8 mouse cellular contexts compared by ENCODE assay signal in genomic region chr2:131262213-131262672, GRCm38 (mm10). TPM values are rescaled to one million over a fixed set of nuclear protein-coding genes. Genes with fewer than 3 reads are reported as not detected.
DNase-seq lines count a peak whose midpoint lies in the region; ATAC-seq lines count a peak whose summit lies in the region.

TSS of gene Pank2 (plus strand) at chr2:131262495.

- H3K4me3 ChIP-seq in hindbrain, embryonic 15.5 days: peak within 1 kb of the TSS; percentile 77

- peak within 1 kb of the TSS; percentile 92 for H3K4me2 ChIP-seq in hindbrain, embryonic 15.5 days

- peaks cover 36% of the 10 kb centered on the region for H3K4me1 ChIP-seq in hindbrain, embryonic 15.5 days (replicated peaks)

- H3K9ac ChIP-seq in hindbrain, embryonic 15.5 days: peak within 1 kb of the TSS; percentile 98

- no peaks in the 10 kb centered on the region for H3K9me3 ChIP-seq in hindbrain, embryonic 15.5 days

- peak; percentile 96 for DNase-seq in T-cell, adult 2 months (ENCODE audit: low spot score)
- peak; percentile 97 to 98 for DNase-seq in cerebellum, postnatal 36 days
- DNase-seq in frontal cortex, postnatal 36 days (ENCODE audit: low spot score in 2 of 2): peak; percentile 98
- DNase-seq in left cerebral cortex, adult 11 months (ENCODE audit: low spot score): peak; percentile 97
- peak; percentile 98 for DNase-seq in lung, postnatal 4 days
- peak; percentile 93 for DNase-seq in retina, postnatal 7 days (ENCODE audit: low read depth, low spot score)
- DNase-seq in urinary bladder, adult 2 months (ENCODE audit: low spot score): peak; percentile 97

- H3K27ac ChIP-seq in hindbrain, embryonic 15.5 days (replicated peaks): peak within 1 kb of the TSS; percentile 98

- no peaks in the 10 kb centered on the region for H3K36me3 ChIP-seq in hindbrain, embryonic 15.5 days

- no peaks in the 10 kb centered on the region for H3K27me3 ChIP-seq in hindbrain, embryonic 15.5 days

- peak; percentile 100 for ATAC-seq in hindbrain, embryonic 15.5 days (ENCODE audit: low FRiP score, low read depth)

- WGBS in hindbrain, embryonic 15.5 days: under 1% methylated on average over 48 of the region's 49 CpGs

RNA-seq across cellular contexts. Expression of gene Pank2, which starts in this region (rescaled TPM):
- 25.2 and 26.1 TPM in 2 replicates for polyA plus RNA-seq in hindbrain, embryonic 15.5 days (2015; fragmentation: Nextera tagmentation; extraction: Ambion mirVana)
- polyA plus RNA-seq in urinary bladder, adult 2 months (2012; rRNA removed): 27.0 and 33.0 TPM in 2 replicates

Comparison
In these comparisons a context has a peak if more than half of its experiments do, and no peak if none do; other contexts are left out.
1. Peak in every context shown above with its lines: DNase-seq, ATAC-seq, H3K4me3 ChIP-seq and H3K27ac ChIP-seq.